26 mouse cellular contexts compared by ENCODE assay signal in the genomic region with DNA sequence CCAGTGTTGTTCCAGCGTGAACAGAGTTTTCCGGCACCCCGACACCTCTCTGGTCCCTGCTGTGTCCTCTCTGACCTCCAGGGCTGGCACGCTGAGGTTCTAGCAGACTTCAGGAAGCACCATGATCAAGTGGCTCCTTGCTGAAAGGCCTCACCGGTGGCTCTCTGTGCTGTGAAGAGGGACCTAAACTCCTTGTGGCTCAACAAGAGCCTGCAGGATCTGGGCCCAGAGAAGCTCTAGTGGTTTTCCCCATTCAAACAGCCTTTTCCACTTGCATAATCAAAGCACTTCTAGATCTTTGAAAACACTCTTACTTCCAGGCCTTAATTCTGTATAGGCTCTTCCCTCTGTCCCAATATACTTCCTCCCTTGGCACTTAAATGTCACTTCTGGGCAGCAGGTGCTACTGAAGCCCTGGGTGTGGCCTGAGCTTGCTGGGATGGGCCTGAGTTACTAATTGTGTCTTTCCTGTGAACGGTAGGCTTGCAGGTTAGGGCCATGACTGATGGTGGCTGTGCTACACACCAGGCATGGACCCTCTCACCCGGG. TPM values are rescaled to one million over a fixed set of nuclear protein-coding genes. Genes with fewer than 3 reads are reported as not detected.
A peak's percentile ranks its signal among the peaks of the same experiment; 100 is the strongest.
DNase-seq lines count a peak whose midpoint lies in the region; ATAC-seq and TF ChIP-seq lines count a peak whose summit lies in the region.
"Had no signal": no experiment of that assay in that cellular context is flagged by ENCODE, and none has a peak within 500 bp of the region (broad histone marks: within the 10 kb centered on the region; RNA-seq: fewer than 3 reads in every experiment).

No protein-coding gene starts in this region.

- no peak overlapping the region for H3K4me2 ChIP-seq in hindbrain, postnatal 0 days (ENCODE audit: low read depth, low read length)
- H3K4me2 ChIP-seq in forebrain, embryonic 13.5 days: no peak overlapping the region
- H3K4me2 ChIP-seq: forebrain, embryonic 15.5 days; heart, embryonic 13.5 days; hindbrain, embryonic 12.5 days; hindbrain, embryonic 15.5 days had no signal

- H3K27me3 ChIP-seq in hindbrain, embryonic 10.5 days (ENCODE audit: insufficient read depth, poor library complexity, severe bottlenecking): no peaks in the 10 kb centered on the region
- H3K27me3 ChIP-seq in hindbrain, postnatal 0 days (ENCODE audit: insufficient read depth, low read length): no peaks in the 10 kb centered on the region
- no peaks in the 10 kb centered on the region for H3K27me3 ChIP-seq in forebrain, embryonic 13.5 days
- H3K27me3 ChIP-seq: forebrain, embryonic 15.5 days; heart, embryonic 13.5 days; hindbrain, embryonic 12.5 days; hindbrain, embryonic 15.5 days had no signal

- TF ChIP-seq POLR2A in lung, adult 2 months (IDR thresholded peaks at IDR 0.05; ENCODE audit: borderline replicate concordance, extremely low read depth, low read depth, low read length): no peak

- H3K27ac ChIP-seq in hindbrain, embryonic 10.5 days: peak overlapping the region; percentile 35; the same call in 1 of the 2 replicates
- H3K27ac ChIP-seq in hindbrain, postnatal 0 days: no peak overlapping the region
- no peak overlapping the region for H3K27ac ChIP-seq in forebrain, embryonic 13.5 days
- H3K27ac ChIP-seq: forebrain, embryonic 15.5 days; heart, adult 2 months; heart, embryonic 10.5 days; heart, embryonic 13.5 days; hindbrain, embryonic 12.5 days; hindbrain, embryonic 15.5 days had no signal

- no peak for DNase-seq in hindbrain, embryonic 10.5 days (ENCODE audit: low spot score)
- no peak for DNase-seq in hindbrain, postnatal 0 days (ENCODE audit: low spot score)
- DNase-seq in lung, adult 2 months: peak; percentile 42
- DNase-seq in lung, postnatal 10 days: peak; percentile 38
- DNase-seq in lung, postnatal 36 days: peak; percentile 71
- no peak for DNase-seq in kidney, postnatal 10 days
- no peak for DNase-seq in layer of hippocampus, postnatal 36 days
- DNase-seq: adrenal gland, postnatal 10 days; adrenal gland, postnatal 36 days; B cell, adult 2 months; cerebellum, adult 18-20 months; cerebellum, adult 9-10 months; gastrocnemius, postnatal 10 days; gastrocnemius, postnatal 36 days; heart, adult 2 months; heart, postnatal 14 days; heart, postnatal 4 days had no signal

- 0 out of 2 replicates have a peak, but pooled peaks cover 5% of the 10 kb centered on the region for H3K4me1 ChIP-seq in hindbrain, embryonic 10.5 days (replicated peaks)
- H3K4me1 ChIP-seq in hindbrain, postnatal 0 days (ENCODE audit: insufficient read depth, low read length): no peaks in the 10 kb centered on the region
- H3K4me1 ChIP-seq in lung, adult 2 months (ENCODE audit: control insufficient read depth, insufficient read depth, low read length): no peaks in the 10 kb centered on the region
- peaks cover 5% of the 10 kb centered on the region; the same call in 1 of the 2 replicates for H3K4me1 ChIP-seq in forebrain, embryonic 13.5 days
- H3K4me1 ChIP-seq: forebrain, embryonic 15.5 days; heart, embryonic 10.5 days; heart, embryonic 13.5 days; hindbrain, embryonic 12.5 days; hindbrain, embryonic 15.5 days had no signal

- no peak for TF ChIP-seq CTCF in hindbrain, postnatal 0 days (IDR thresholded peaks at IDR 0.05; ENCODE audit: low read depth)
- no peak for TF ChIP-seq CTCF in lung, adult 2 months (IDR thresholded peaks at IDR 0.05; ENCODE audit: insufficient read depth, low read length)

- H3K9me3 ChIP-seq in hindbrain, embryonic 10.5 days: no peaks in the 10 kb centered on the region
- H3K9me3 ChIP-seq in hindbrain, postnatal 0 days (ENCODE audit: low read length): no peaks in the 10 kb centered on the region
- H3K9me3 ChIP-seq in forebrain, embryonic 13.5 days (replicated peaks): no peaks in the 10 kb centered on the region
- H3K9me3 ChIP-seq: forebrain, embryonic 10.5 days; forebrain, embryonic 15.5 days; heart, embryonic 10.5 days; heart, embryonic 13.5 days; hindbrain, embryonic 12.5 days; hindbrain, embryonic 15.5 days had no signal

- ATAC-seq in hindbrain, postnatal 0 days: no peak
- no peak for ATAC-seq in forebrain, embryonic 13.5 days
- ATAC-seq: forebrain, embryonic 15.5 days; Patski had no signal

- 82% methylated on average over 7 of the region's 7 CpGs for WGBS in hindbrain, embryonic 10.5 days
- WGBS in hindbrain, postnatal 0 days: 79% methylated on average over 7 of the region's 7 CpGs
- 61% methylated on average over 7 of the region's 7 CpGs for WGBS in lung, adult 2 months
- WGBS in forebrain, embryonic 13.5 days: 83% methylated on average over 7 of the region's 7 CpGs

- H3K36me3 ChIP-seq in hindbrain, embryonic 10.5 days: no peaks in the 10 kb centered on the region
- no peaks in the 10 kb centered on the region for H3K36me3 ChIP-seq in hindbrain, postnatal 0 days (ENCODE audit: insufficient read depth, low read length)
- no peaks in the 10 kb centered on the region for H3K36me3 ChIP-seq in forebrain, embryonic 13.5 days (ENCODE audit: poor library complexity, severe bottlenecking)
- H3K36me3 ChIP-seq: forebrain, embryonic 10.5 days; forebrain, embryonic 15.5 days; G1E; heart, embryonic 10.5 days; heart, embryonic 13.5 days; hindbrain, embryonic 12.5 days; hindbrain, embryonic 15.5 days had no signal

- no peak overlapping the region for H3K9ac ChIP-seq in hindbrain, postnatal 0 days (replicated peaks; ENCODE audit: low read length)
- H3K9ac ChIP-seq in forebrain, embryonic 13.5 days: no peak overlapping the region
- H3K9ac ChIP-seq: forebrain, embryonic 15.5 days; heart, embryonic 13.5 days; hindbrain, embryonic 12.5 days; hindbrain, embryonic 15.5 days had no signal

- H3K4me3 ChIP-seq in hindbrain, embryonic 10.5 days: no peak overlapping the region
- no peak overlapping the region for H3K4me3 ChIP-seq in hindbrain, postnatal 0 days (ENCODE audit: low read length)
- peak overlapping the region; percentile 35 for H3K4me3 ChIP-seq in lung, adult 2 months (replicated peaks; ENCODE audit: extremely low read depth, low read depth, low read length)
- H3K4me3 ChIP-seq in forebrain, embryonic 13.5 days: no peak overlapping the region
- H3K4me3 ChIP-seq: forebrain, embryonic 10.5 days; forebrain, embryonic 15.5 days; heart, adult 2 months; heart, embryonic 10.5 days; heart, embryonic 13.5 days; hindbrain, embryonic 12.5 days; hindbrain, embryonic 15.5 days had no signal

RNA-seq across cellular contexts. Expression of gene Brd7, which starts 26.8 kb away (rescaled TPM):
- 61.8 and 85.8 TPM in 2 replicates for polyA plus RNA-seq in hindbrain, embryonic 10.5 days (2016; fragmentation: Nextera tagmentation; extraction: Ambion mirVana)
- 12.6 and 15.5 TPM in 2 replicates for total RNA-seq in hindbrain, postnatal 0 days (2014; rRNA removed)
- 57.8 and 65.5 TPM in 2 replicates for polyA plus RNA-seq in hindbrain, postnatal 0 days (2015; fragmentation: Nextera tagmentation; extraction: Ambion mirVana)
- polyA plus RNA-seq in lung, adult 2 months (2012; rRNA removed): 18.6 and 28.5 TPM in 2 replicates
- 75.2 TPM in 2 replicates for polyA plus RNA-seq in forebrain, embryonic 13.5 days (2015; fragmentation: Nextera tagmentation; extraction: Ambion mirVana)
- total RNA-seq in layer of hippocampus, postnatal 36 days (2021): 10 to 100 TPM; 52.5 to 64.9 TPM

Comparison
In these comparisons a context has a peak if more than half of its experiments do, and no peak if none do; other contexts are left out.
1. DNase-seq: peak in lung, adult 2 months (single experiment), lung, postnatal 10 days (single experiment) and lung, postnatal 36 days (single experiment); none in hindbrain, embryonic 10.5 days (single experiment), hindbrain, postnatal 0 days (single experiment), kidney, postnatal 10 days (single experiment) and layer of hippocampus, postnatal 36 days (0 of 2).